Mouse (Mus musculus): Measurements from ENCODE around the gene Pkm. TPM values are rescaled to one million over a fixed set of nuclear protein-coding genes. Genes with fewer than 3 reads are reported as not detected.
A peak's percentile ranks its signal among the peaks of the same experiment; 100 is the strongest.

Pkm gene
- total and polyA plus RNA-seq, 2 experiments from 2014 or later: 883 to 945 TPM

DNA sequence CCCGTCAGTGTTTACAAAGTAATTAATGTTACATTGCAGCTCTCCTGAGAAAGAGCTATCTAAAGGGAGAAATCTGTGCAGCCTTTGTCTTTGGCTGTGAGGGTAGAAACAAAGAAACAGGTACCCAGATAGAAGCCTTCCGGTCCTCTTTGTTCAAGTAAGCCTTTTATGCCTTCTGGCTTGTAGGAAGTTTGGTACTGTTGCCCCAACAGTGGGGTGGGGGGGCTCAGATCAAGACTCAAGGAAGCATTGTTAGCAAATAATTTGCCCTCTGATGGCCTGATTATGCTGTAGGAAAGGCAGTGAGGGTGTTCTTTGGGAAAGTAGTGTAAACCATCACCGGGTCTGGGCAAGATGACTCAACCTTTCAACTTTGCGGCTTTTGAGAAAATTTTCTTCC, 2.0 kb downstream of the Pkm start:
- H3K36me3 ChIP-seq (ENCODE audit: insufficient read depth, low read length): peaks cover under 1% of the 10 kb centered on the region; the same call in 1 of the 2 replicates
- no peak for ATAC-seq
- peaks cover 40% of the 10 kb centered on the region for H3K4me1 ChIP-seq (ENCODE audit: insufficient read depth, low read length)
- H3K9me3 ChIP-seq (ENCODE audit: low read length): no peaks in the 10 kb centered on the region
- 5% methylated on average over 4 of the region's 4 CpGs for WGBS
- H3K4me2 ChIP-seq (ENCODE audit: low read depth, low read length): peak overlapping the region; percentile 83
- H3K9ac ChIP-seq (replicated peaks; ENCODE audit: low read length): peak overlapping the region; percentile 93
- H3K4me3 ChIP-seq (ENCODE audit: low read length): peak overlapping the region; percentile 87
- H3K27ac ChIP-seq: peak overlapping the region; percentile 99
- DNase-seq (ENCODE audit: low spot score): no peak
- TF ChIP-seq CTCF (IDR thresholded peaks at IDR 0.05; ENCODE audit: low read depth): no peak
- H3K27me3 ChIP-seq (ENCODE audit: insufficient read depth, low read length): no peaks in the 10 kb centered on the region

- ATAC-seq (peak; percentile 28; the same call in 1 of the 2 replicates), DNase-seq (ENCODE audit: low spot score) (peak; percentile 90)
- H3K4me1 ChIP-seq (ENCODE audit: insufficient read depth, low read length): peaks cover 40% of the 10 kb centered on the region
- WGBS: 24% methylated on average over 14 of the region's 14 CpGs
- H3K4me3 ChIP-seq (ENCODE audit: low read length): peak overlapping the region; percentile 87
- H3K27me3 ChIP-seq (ENCODE audit: insufficient read depth, low read length): no peaks in the 10 kb centered on the region
- peak; percentile 92 for TF ChIP-seq CTCF (IDR thresholded peaks at IDR 0.05; ENCODE audit: low read depth)
- peak overlapping the region; percentile 99 for H3K27ac ChIP-seq
- peaks cover 5% of the 10 kb centered on the region; the same call in 1 of the 2 replicates for H3K36me3 ChIP-seq (ENCODE audit: insufficient read depth, low read length)
- no peaks in the 10 kb centered on the region for H3K9me3 ChIP-seq (ENCODE audit: low read length)
- peak overlapping the region; percentile 83 for H3K4me2 ChIP-seq (ENCODE audit: low read depth, low read length)
- 0 out of 2 replicates have a peak overlapping the region, but pooled peaks have one; percentile 13 for H3K9ac ChIP-seq (replicated peaks; ENCODE audit: low read length)
Measured at GRCm38 (mm10) chr9:59659036-59660026, 3.2 kb downstream of the Pkm start.

DNA sequence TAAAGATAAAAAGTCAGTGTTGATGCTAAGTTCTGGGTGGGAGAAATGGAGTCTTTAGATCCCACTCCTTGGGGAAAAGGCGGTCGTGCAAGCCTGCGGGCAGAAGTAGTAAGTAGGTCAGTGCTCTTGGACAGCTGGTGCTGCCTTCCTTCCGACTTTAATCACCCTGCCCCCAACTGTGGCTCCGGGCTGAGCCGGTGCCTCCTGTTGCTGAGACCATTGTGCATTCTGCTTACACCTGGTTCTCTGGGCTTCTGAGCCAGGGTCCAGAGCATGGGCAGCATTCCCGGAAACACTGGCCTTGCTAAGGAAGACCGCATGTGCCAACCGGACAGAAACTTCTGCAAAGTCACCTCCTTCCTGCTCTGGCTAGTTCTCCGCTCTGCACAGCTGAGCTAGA, 4.3 kb downstream of the Pkm start:
- Histone ChIP-seq H3K4me3 (ENCODE audit: low read length) (no peak overlapping the region), H3K9ac (replicated peaks; ENCODE audit: low read length) (0 out of 2 replicates have a peak overlapping the region, but pooled peaks have one; percentile 19), H3K9me3 (ENCODE audit: low read length) (no peaks in the 10 kb centered on the region), H3K27me3 (ENCODE audit: insufficient read depth, low read length) (no peaks in the 10 kb centered on the region), H3K27ac (peak overlapping the region; percentile 75), H3K36me3 (ENCODE audit: insufficient read depth, low read length) (peaks cover 9% of the 10 kb centered on the region; the same call in 1 of the 2 replicates), H3K4me2 (ENCODE audit: low read depth, low read length) (peak overlapping the region; percentile 83), H3K4me1 (ENCODE audit: insufficient read depth, low read length) (peaks cover 40% of the 10 kb centered on the region)
- ATAC-seq (no peak), DNase-seq (ENCODE audit: low spot score) (peak; percentile 52)
- no peak for TF ChIP-seq CTCF (IDR thresholded peaks at IDR 0.05; ENCODE audit: low read depth)
- WGBS: 25% methylated on average over 10 of the region's 10 CpGs

GRCm38 (mm10) chr9:59661298-59661975, 5.3 kb downstream of the Pkm start:
- H3K4me1 ChIP-seq (ENCODE audit: insufficient read depth, low read length): peaks cover 40% of the 10 kb centered on the region
- TF ChIP-seq CTCF (IDR thresholded peaks at IDR 0.05; ENCODE audit: low read depth): no peak
- H3K27me3 ChIP-seq (ENCODE audit: insufficient read depth, low read length): no peaks in the 10 kb centered on the region
- no peak overlapping the region for H3K4me3 ChIP-seq (ENCODE audit: low read length)
- ATAC-seq (no peak), DNase-seq (ENCODE audit: low spot score) (no peak)
- H3K9ac ChIP-seq (replicated peaks; ENCODE audit: low read length): no peak overlapping the region
- H3K36me3 ChIP-seq (ENCODE audit: insufficient read depth, low read length): peaks cover 19% of the 10 kb centered on the region; the same call in 1 of the 2 replicates
- peak overlapping the region; percentile 75 for H3K27ac ChIP-seq
- H3K9me3 ChIP-seq (ENCODE audit: low read length): no peaks in the 10 kb centered on the region
- no peak overlapping the region for H3K4me2 ChIP-seq (ENCODE audit: low read depth, low read length)
- WGBS: 56% methylated on average over 6 of the region's 6 CpGs

GRCm38 (mm10) chr9:59663226-59663625, 7.1 kb downstream of the Pkm start:
- Histone ChIP-seq H3K27ac (no peak overlapping the region), H3K9me3 (ENCODE audit: low read length) (no peaks in the 10 kb centered on the region), H3K4me2 (ENCODE audit: low read depth, low read length) (no peak overlapping the region), H3K9ac (replicated peaks; ENCODE audit: low read length) (no peak overlapping the region), H3K4me3 (ENCODE audit: low read length) (no peak overlapping the region), H3K36me3 (ENCODE audit: insufficient read depth, low read length) (peaks cover 34% of the 10 kb centered on the region), H3K4me1 (ENCODE audit: insufficient read depth, low read length) (peaks cover 34% of the 10 kb centered on the region), H3K27me3 (ENCODE audit: insufficient read depth, low read length) (no peaks in the 10 kb centered on the region)
- no peak for DNase-seq (ENCODE audit: low spot score)
- ATAC-seq: no peak
- no peak for TF ChIP-seq CTCF (IDR thresholded peaks at IDR 0.05; ENCODE audit: low read depth)
- WGBS: 62% methylated on average over 7 of the region's 7 CpGs

DNA sequence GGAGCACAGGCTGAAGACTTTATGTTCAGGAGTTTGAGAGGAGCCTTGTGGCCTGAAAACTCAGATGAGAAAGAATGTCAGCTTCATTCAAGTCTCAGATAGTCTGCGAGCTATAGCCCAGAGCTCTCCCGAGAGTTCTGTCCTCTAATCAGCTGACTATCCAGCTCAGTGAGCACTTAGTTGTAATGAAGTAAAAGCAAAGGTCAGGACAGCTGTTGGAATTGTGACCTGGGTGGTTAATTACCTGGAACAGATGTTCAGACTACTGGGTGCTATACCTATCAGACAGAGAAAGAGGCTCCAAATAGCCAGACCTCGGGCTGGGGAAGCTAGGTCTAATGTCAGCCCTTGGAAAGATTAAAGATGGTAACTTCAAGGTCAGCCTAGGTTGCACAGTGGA, 7.8 kb downstream of the Pkm start:
- Histone ChIP-seq H3K27me3 (ENCODE audit: insufficient read depth, low read length) (no peaks in the 10 kb centered on the region), H3K36me3 (ENCODE audit: insufficient read depth, low read length) (peaks cover 41% of the 10 kb centered on the region), H3K27ac (no peak overlapping the region), H3K4me3 (ENCODE audit: low read length) (no peak overlapping the region), H3K9ac (replicated peaks; ENCODE audit: low read length) (no peak overlapping the region), H3K4me1 (ENCODE audit: insufficient read depth, low read length) (peaks cover 27% of the 10 kb centered on the region), H3K4me2 (ENCODE audit: low read depth, low read length) (no peak overlapping the region), H3K9me3 (ENCODE audit: low read length) (no peaks in the 10 kb centered on the region)
- no peak for TF ChIP-seq CTCF (IDR thresholded peaks at IDR 0.05; ENCODE audit: low read depth)
- ATAC-seq (no peak), DNase-seq (ENCODE audit: low spot score) (no peak)
- 44% methylated on average over 3 of the region's 3 CpGs for WGBS

Data from hindbrain, postnatal 0 days (tissue).